Mouse (Mus musculus) liver, adult 2 months (tissue): ENCODE measurements around the gene Bace1. TPM values are rescaled to one million over a fixed set of nuclear protein-coding genes. Genes with fewer than 3 reads are reported as not detected.

Experiments
- DNase-seq: peaks from one replicate; pipeline ENCODE4 v3.0.0-alpha.2; 2011; ENCODE audit warnings: low read depth, low spot score; ENCODE audit errors: extremely low read depth
- H3K27ac ChIP-seq: fragments of 200-500 bp; replicated peaks from 2 replicates; pipeline ENCODE4 v1.5.1; 2012; ENCODE audit warnings: low read depth, mild to moderate bottlenecking, control low read depth, inconsistent platforms, low read length; ENCODE audit not compliant: insufficient read depth
- H3K27me3 ChIP-seq: fragments of 200-500 bp; 2 replicates; pipeline ENCODE4 v1.6.1; 2012; ENCODE audit warnings: mild to moderate bottlenecking, moderate library complexity, low read length, inconsistent platforms; ENCODE audit not compliant: control insufficient read depth, insufficient read depth
- H3K36me3 ChIP-seq: fragments of 200-500 bp; 2 replicates; pipeline ENCODE4 v1.6.1; 2012; ENCODE audit warnings: low read length, inconsistent platforms; ENCODE audit not compliant: control insufficient read depth, insufficient read depth
- H3K4me1 ChIP-seq: fragments of 200-500 bp; 2 replicates; pipeline ENCODE4 v1.6.1; 2011; ENCODE audit warnings: low read length; ENCODE audit not compliant: control insufficient read depth, insufficient read depth
- H3K4me3 ChIP-seq: fragments of 200-500 bp; 2 replicates; pipeline ENCODE4 v1.5.1; 2011; ENCODE audit warnings: low read depth, mild to moderate bottlenecking, control low read depth, low read length, moderate library complexity; ENCODE audit not compliant: insufficient read depth
- H3K79me2 ChIP-seq: fragments of 200-500 bp; 2 replicates; pipeline ENCODE4 v1.6.1; 2012; ENCODE audit warnings: inconsistent platforms, mild to moderate bottlenecking, low read length, moderate library complexity; ENCODE audit not compliant: control insufficient read depth, insufficient read depth
- H3K9ac ChIP-seq: fragments of 200-500 bp; 2 replicates; pipeline ENCODE4 v1.6.1; 2012; ENCODE audit warnings: low read depth, mild to moderate bottlenecking, control low read depth, inconsistent platforms, low read length
- CTCF ChIP-seq: fragments of 200-500 bp; IDR thresholded peaks from 2 replicates; pipeline ENCODE4 v1.5.1; 2011; ENCODE audit warnings: low read depth, low read length, control low read depth
- POLR2A ChIP-seq: fragments of 200-500 bp; IDR thresholded peaks from 2 replicates; pipeline ENCODE4 v1.6.1; 2011; ENCODE audit warnings: low read length, control low read depth; ENCODE audit not compliant: insufficient read depth; ENCODE audit errors: extremely low read depth
- WGBS: fragments of 180-500 bp; shearing (Covaris S2); methylation state at CpG from one replicate; pipeline ENCODE4 v1.1.7; 2018; 5-methylcytosine and 5-hydroxymethylcytosine counted together
- polyA plus RNA-seq: library from polyadenylated mRNA; depleted of rRNA; stranded (reverse); fragments of >200 nt; gene quantifications from 2 replicates; pipeline ENCODE4 v1.2.3, GENCODE M21; 2012; rRNA removed
- total RNA-seq: library from RNA; depleted of rRNA; stranded (reverse); fragments of >200 nt; gene quantifications from 2 replicates; pipeline ENCODE4 v1.2.3, GENCODE M21; 2014; rRNA removed

The Bace1 gene
- total RNA-seq = 7.6 and 9.9 TPM in 2 replicates
- polyA plus RNA-seq = 23.0 and 24.1 TPM in 2 replicates

GRCm38 (mm10) chr9:45838434-45839138 is at the start of gene Bace1:
Bace1 (plus strand) TSS chr9:45838580.
- Histone ChIP-seq H3K79me2 (peaks cover 23% of the 10 kb centered on the region; the same call in 1 of the 2 replicates), H3K9ac (peak within 1 kb of the TSS; percentile 89), H3K27ac (peak within 1 kb of the TSS; percentile 18; the same call in 1 of the 2 replicates), H3K4me1 (peaks cover 28% of the 10 kb centered on the region), H3K27me3 (no peaks in the 10 kb centered on the region), H3K4me3 (peak within 1 kb of the TSS; percentile 88), H3K36me3 (no peaks in the 10 kb centered on the region)
- 1% methylated on average over 40 of the region's 40 CpGs for WGBS
- TF ChIP-seq CTCF = no peak; the same call in 1 of the 2 replicates
- peak; percentile 89 for TF ChIP-seq POLR2A
- DNase-seq = peak; percentile 62

GRCm38 (mm10) chr9:45791456-45792142 is 46.8 kb upstream of the Bace1 start:
- Histone ChIP-seq H3K27ac (no peak overlapping the region), H3K79me2 (no peaks in the 10 kb centered on the region), H3K4me3 (no peak overlapping the region), H3K36me3 (peaks cover 4% of the 10 kb centered on the region; the same call in 1 of the 2 replicates), H3K27me3 (no peaks in the 10 kb centered on the region), H3K4me1 (no peaks in the 10 kb centered on the region), H3K9ac (no peak overlapping the region)
- TF ChIP-seq CTCF (no peak), POLR2A (no peak)
- WGBS = 90% methylated on average over 8 of the region's 8 CpGs
- no peak for DNase-seq

- Histone ChIP-seq H3K36me3 (peaks cover 4% of the 10 kb centered on the region; the same call in 1 of the 2 replicates), H3K4me3 (no peak overlapping the region), H3K27ac (no peak overlapping the region), H3K27me3 (no peaks in the 10 kb centered on the region), H3K4me1 (no peaks in the 10 kb centered on the region), H3K79me2 (no peaks in the 10 kb centered on the region), H3K9ac (no peak overlapping the region)
- WGBS = 88% methylated on average over 1 of the region's 1 CpGs
- DNase-seq = no peak
- TF ChIP-seq CTCF (no peak), POLR2A (no peak)
Measured at GRCm38 (mm10) chr9:45792235-45792634, 46.1 kb upstream of the Bace1 start.

GRCm38 (mm10) chr9:45793697-45794096 is 44.7 kb upstream of the Bace1 start:
- TF ChIP-seq POLR2A (no peak), CTCF (no peak)
- Histone ChIP-seq H3K79me2 (no peaks in the 10 kb centered on the region), H3K4me3 (no peak overlapping the region), H3K36me3 (peaks cover 4% of the 10 kb centered on the region; the same call in 1 of the 2 replicates), H3K9ac (no peak overlapping the region), H3K27ac (no peak overlapping the region), H3K27me3 (no peaks in the 10 kb centered on the region), H3K4me1 (no peaks in the 10 kb centered on the region)
- no peak for DNase-seq
- WGBS = 93% methylated on average over 6 of the region's 6 CpGs

- H3K9ac ChIP-seq = no peak overlapping the region
- no peak for DNase-seq
- no peaks in the 10 kb centered on the region for H3K79me2 ChIP-seq
- no peaks in the 10 kb centered on the region for H3K27me3 ChIP-seq
- TF ChIP-seq CTCF (no peak), POLR2A (no peak)
- H3K27ac ChIP-seq = no peak overlapping the region
- WGBS = 84% methylated on average over 5 of the region's 5 CpGs
- H3K36me3 ChIP-seq = peaks cover 4% of the 10 kb centered on the region; the same call in 1 of the 2 replicates
- no peak overlapping the region for H3K4me3 ChIP-seq
- H3K4me1 ChIP-seq = no peaks in the 10 kb centered on the region
Measured at GRCm38 (mm10) chr9:45795722-45796121, 42.7 kb upstream of the Bace1 start.

GRCm38 (mm10) chr9:45797271-45797670 is 41.1 kb upstream of the Bace1 start:
- H3K79me2 ChIP-seq = no peaks in the 10 kb centered on the region
- no peak overlapping the region for H3K4me3 ChIP-seq
- no peak for TF ChIP-seq POLR2A
- WGBS = 86% methylated on average over 3 of the region's 3 CpGs
- H3K4me1 ChIP-seq = no peaks in the 10 kb centered on the region
- H3K27me3 ChIP-seq = no peaks in the 10 kb centered on the region
- H3K27ac ChIP-seq = no peak overlapping the region
- no peak for DNase-seq
- no peak overlapping the region for H3K9ac ChIP-seq
- H3K36me3 ChIP-seq = peaks cover 4% of the 10 kb centered on the region; the same call in 1 of the 2 replicates
